Mouse (Mus musculus) myocyte (in vitro differentiated cells): ENCODE results near the gene Pold1. TPM values are rescaled to one million over a fixed set of nuclear protein-coding genes. Genes with fewer than 3 reads are reported as not detected.

ENCODE experiments used
- H3K27me3 ChIP-seq: one replicate; pipeline ENCODE4 v1.6.1; 2011; ENCODE audit not compliant: control insufficient read depth, insufficient read depth, insufficient read length
- H3K36me3 ChIP-seq: one replicate; pipeline ENCODE4 v1.6.1; 2011; ENCODE audit not compliant: control insufficient read depth, insufficient read depth
- H3K4me2 ChIP-seq: one replicate; pipeline ENCODE4 v1.6.1; 2011; ENCODE audit warnings: low read depth, control low read depth
- H3K4me3 ChIP-seq: one replicate; pipeline ENCODE4 v1.5.1; 2011; ENCODE audit warnings: mild to moderate bottlenecking, control low read depth, moderate library complexity
- H3K79me2 ChIP-seq: one replicate; pipeline ENCODE4 v1.6.1; 2011; ENCODE audit not compliant: control insufficient read depth, insufficient read depth
- H3ac ChIP-seq: one replicate; pipeline ENCODE4 v1.6.1; 2011; ENCODE audit not compliant: control insufficient read depth, insufficient read length
- CEBPB ChIP-seq: IDR thresholded peaks from 2 replicates; pipeline ENCODE4 v1.6.1; 2011; ENCODE audit warnings: mild to moderate bottlenecking, moderate library complexity; ENCODE audit not compliant: poor library complexity, insufficient read depth, severe bottlenecking
- E2F4 ChIP-seq: IDR thresholded peaks from one replicate; pipeline ENCODE4 v1.6.1; 2011; ENCODE audit warnings: mild to moderate bottlenecking, control low read depth, moderate library complexity; ENCODE audit not compliant: insufficient read depth
- MAX ChIP-seq: IDR thresholded peaks from one replicate; pipeline ENCODE4 v1.6.1; 2011; ENCODE audit warnings: low read depth, mild to moderate bottlenecking, control low read depth
- MYOD1 ChIP-seq, 3 experiments: IDR thresholded peaks; one replicate each; pipeline ENCODE4 v1.6.1; 2011; ENCODE audit warnings: control low read depth in 2 of 3, low read depth in 2 of 3, mild to moderate bottlenecking in 2 of 3, moderate library complexity in 1 of 3; ENCODE audit not compliant: insufficient read length in 2 of 3, control insufficient read depth in 1 of 3
- MYOG ChIP-seq, 3 experiments: IDR thresholded peaks; one replicate each; pipeline ENCODE4 v1.6.1; 2011; ENCODE audit warnings: control low read depth in 2 of 3, low read depth in 2 of 3, mild to moderate bottlenecking in 2 of 3; ENCODE audit not compliant: insufficient read length in 2 of 3, control insufficient read depth in 1 of 3, insufficient read depth in 1 of 3
- POLR2A ChIP-seq: IDR thresholded peaks from one replicate; pipeline ENCODE4 v1.6.1; 2011; ENCODE audit warnings: low read depth, mild to moderate bottlenecking, control low read depth, moderate library complexity; ENCODE audit not compliant: insufficient read length
- POLR2AphosphoS2 ChIP-seq: IDR thresholded peaks from one replicate; pipeline ENCODE4 v1.6.1; 2011; ENCODE audit warnings: low read depth, control low read depth; ENCODE audit not compliant: insufficient read length
- REST ChIP-seq: IDR thresholded peaks from one replicate; pipeline ENCODE4 v1.6.1; 2011; ENCODE audit warnings: mild to moderate bottlenecking, control low read depth, moderate library complexity; ENCODE audit not compliant: insufficient read depth, insufficient read length
- SRF ChIP-seq: IDR thresholded peaks from one replicate; pipeline ENCODE4 v1.6.1; 2011; ENCODE audit warnings: low read depth; ENCODE audit not compliant: control insufficient read depth, insufficient read length
- TCF12 ChIP-seq: IDR thresholded peaks from one replicate; pipeline ENCODE4 v1.6.1; 2011; ENCODE audit warnings: mild to moderate bottlenecking, control low read depth; ENCODE audit not compliant: poor library complexity, insufficient read depth, severe bottlenecking
- TCF3 ChIP-seq: IDR thresholded peaks from one replicate; pipeline ENCODE4 v1.6.1; 2011; ENCODE audit warnings: low read depth, control low read depth; ENCODE audit not compliant: insufficient read length
- USF1 ChIP-seq: IDR thresholded peaks from one replicate; pipeline ENCODE4 v1.6.1; 2011; ENCODE audit warnings: low read depth, mild to moderate bottlenecking, control low read depth, moderate library complexity
- polyA plus RNA-seq: library from polyadenylated mRNA; unstranded; fragments of >200 nt; fragmentation: generic; extraction: Trizol; gene quantifications from one replicate; pipeline ENCODE4 v1.2.1, GENCODE M21; 2012; ENCODE audit warnings: missing spikeins

The Pold1 gene
- polyA plus RNA-seq, 1 experiment, result 23.9 TPM

GRCm38 (mm10) chr7:44583146-44583545, 34.5 kb upstream of the Pold1 start:
- H3K4me2 ChIP-seq, result no peak overlapping the region
- H3K79me2 ChIP-seq, result no peaks in the 10 kb centered on the region
- TF ChIP-seq REST (no peak), POLR2A (no peak), E2F4 (no peak), MYOD1 (IDR thresholded peaks at IDR 0.05; ENCODE audit: control insufficient read depth in 1 of 3, insufficient read length in 2 of 3, low read depth in 2 of 3) (no peak), TCF3 (no peak), MAX (no peak), SRF (no peak), POLR2AphosphoS2 (no peak), USF1 (no peak), TCF12 (no peak), CEBPB (no peak)
- no peak overlapping the region for H3ac ChIP-seq
- peaks cover 61% of the 10 kb centered on the region for H3K27me3 ChIP-seq
- H3K4me3 ChIP-seq, result no peak overlapping the region
- H3K36me3 ChIP-seq, result no peaks in the 10 kb centered on the region

- TF ChIP-seq MYOG (IDR thresholded peaks at IDR 0.05; ENCODE audit: control insufficient read depth in 1 of 3, insufficient read depth in 1 of 3, insufficient read length in 2 of 3, low read depth in 2 of 3), result no peak
- no peak for TF ChIP-seq POLR2A
- TF ChIP-seq POLR2AphosphoS2, result no peak
- no peak for TF ChIP-seq E2F4
- no peak for TF ChIP-seq MYOD1 (IDR thresholded peaks at IDR 0.05; ENCODE audit: control insufficient read depth in 1 of 3, insufficient read length in 2 of 3, low read depth in 2 of 3)
- no peak for TF ChIP-seq SRF
- peaks cover 56% of the 10 kb centered on the region for H3K27me3 ChIP-seq
These were observed 34.1 kb upstream of the Pold1 start for GRCm38 (mm10) chr7:44582709-44583108.

GRCm38 (mm10) chr7:44581637-44582036, 33.0 kb upstream of the Pold1 start:
- no peaks in the 10 kb centered on the region for H3K36me3 ChIP-seq
- no peak overlapping the region for H3ac ChIP-seq
- peaks cover 46% of the 10 kb centered on the region for H3K27me3 ChIP-seq
- no peak for TF ChIP-seq MYOG (IDR thresholded peaks at IDR 0.05; ENCODE audit: control insufficient read depth in 1 of 3, insufficient read depth in 1 of 3, insufficient read length in 2 of 3, low read depth in 2 of 3)
- no peak for TF ChIP-seq USF1
- TF ChIP-seq CEBPB, result no peak
- no peak for TF ChIP-seq E2F4
- no peak for TF ChIP-seq TCF3
- no peak for TF ChIP-seq MAX
- TF ChIP-seq POLR2A, result no peak
- TF ChIP-seq SRF, result no peak
- H3K4me2 ChIP-seq, result no peak overlapping the region
- no peaks in the 10 kb centered on the region for H3K79me2 ChIP-seq
- H3K4me3 ChIP-seq, result no peak overlapping the region

More at GRCm38 (mm10) chr7:44582709-44583108, 34.1 kb upstream of the Pold1 start:
- no peak overlapping the region for H3K4me3 ChIP-seq
- no peak overlapping the region for H3K4me2 ChIP-seq
- H3ac ChIP-seq, result no peak overlapping the region
- H3K36me3 ChIP-seq, result no peaks in the 10 kb centered on the region
- H3K79me2 ChIP-seq, result no peaks in the 10 kb centered on the region

GRCm38 (mm10) chr7:44576333-44576844, 27.7 kb upstream of the Pold1 start:
- Histone ChIP-seq H3K4me2 (no peak overlapping the region), H3K4me3 (no peak overlapping the region), H3K36me3 (no peaks in the 10 kb centered on the region), H3K79me2 (no peaks in the 10 kb centered on the region), H3ac (no peak overlapping the region), H3K27me3 (peaks cover 22% of the 10 kb centered on the region)
- no peak for TF ChIP-seq MAX
- TF ChIP-seq CEBPB, result no peak
- no peak for TF ChIP-seq TCF3
- no peak for TF ChIP-seq POLR2A
- TF ChIP-seq POLR2AphosphoS2, result no peak
- TF ChIP-seq REST, result no peak

- no peak for TF ChIP-seq TCF12
- no peak for TF ChIP-seq CEBPB
- TF ChIP-seq MYOD1 (IDR thresholded peaks at IDR 0.05; ENCODE audit: control insufficient read depth in 1 of 3, insufficient read length in 2 of 3, low read depth in 2 of 3), result no peak
- no peak for TF ChIP-seq POLR2AphosphoS2
- TF ChIP-seq MAX, result no peak
- TF ChIP-seq SRF, result no peak
- no peak for TF ChIP-seq MYOG (IDR thresholded peaks at IDR 0.05; ENCODE audit: control insufficient read depth in 1 of 3, insufficient read depth in 1 of 3, insufficient read length in 2 of 3, low read depth in 2 of 3)
- no peak for TF ChIP-seq E2F4
- TF ChIP-seq REST, result no peak
- no peak for TF ChIP-seq TCF3
- no peak for TF ChIP-seq USF1
- no peak for TF ChIP-seq POLR2A
These were observed 24.4 kb upstream of the Pold1 start for GRCm38 (mm10) chr7:44572956-44573484.

More at GRCm38 (mm10) chr7:44572956-44573484, 24.4 kb upstream of the Pold1 start:
- Histone ChIP-seq H3K36me3 (no peaks in the 10 kb centered on the region), H3ac (no peak overlapping the region), H3K4me2 (no peak overlapping the region), H3K27me3 (peaks cover 30% of the 10 kb centered on the region), H3K79me2 (no peaks in the 10 kb centered on the region), H3K4me3 (no peak overlapping the region)
